Mouse (Mus musculus): ENCODE results near the gene Oxsr1. TPM values are rescaled to one million over a fixed set of nuclear protein-coding genes. Genes with fewer than 3 reads are reported as not detected.
"Not testable (repeated sequence)": the region's sequence is repeated elsewhere in the genome, so short reads cannot be mapped to it uniquely, and the experiment has no call there.

The Oxsr1 gene
- 10 to 100 TPM; 24.8 to 31.6 TPM for total RNA-seq (2021)

DNA sequence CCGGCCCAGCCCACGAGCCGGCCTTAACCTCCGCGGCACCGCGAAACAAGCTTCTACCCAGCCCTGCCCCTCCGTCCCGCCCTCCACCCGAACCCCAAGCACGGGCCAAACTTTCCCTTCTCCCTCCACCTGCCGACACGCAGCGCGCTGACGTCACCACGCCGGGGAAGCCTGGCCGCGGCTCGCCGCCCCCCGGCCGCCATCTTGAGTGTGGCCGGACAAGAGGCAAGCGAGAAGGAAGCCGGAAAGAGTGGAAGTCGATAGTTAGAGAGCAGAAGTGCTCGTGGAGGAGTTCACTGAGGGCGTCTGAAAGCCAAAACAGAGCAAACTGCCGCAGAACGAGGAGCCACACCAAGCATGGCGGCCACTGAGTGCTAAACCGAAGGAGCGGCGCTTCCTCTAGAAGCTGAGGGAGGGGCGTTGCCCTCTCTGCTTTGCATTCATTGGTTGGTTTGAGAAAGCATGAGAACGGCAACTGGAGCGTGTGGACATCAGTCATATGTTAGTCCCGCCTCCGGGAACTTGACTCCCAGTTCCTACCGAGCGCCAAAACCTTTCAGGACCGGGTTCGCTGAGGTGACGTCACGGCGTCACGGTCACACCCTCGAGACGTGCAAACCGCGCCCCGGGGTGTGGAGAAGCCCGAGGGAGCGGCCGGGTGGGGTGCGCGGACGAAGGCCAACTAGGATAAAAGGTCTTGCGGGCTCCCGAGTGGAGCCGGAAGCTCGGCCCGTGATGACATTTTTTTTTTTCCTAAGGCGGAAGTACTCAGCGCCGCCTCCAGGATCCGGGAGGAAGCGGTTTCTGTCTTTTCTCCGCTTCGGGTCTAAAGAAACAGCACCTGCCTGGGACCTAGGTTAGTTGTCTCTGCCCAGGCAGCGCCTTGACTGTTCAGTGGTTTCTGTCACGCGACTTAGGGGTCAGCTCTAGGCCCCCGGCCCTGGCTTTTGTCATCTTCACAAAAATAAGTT lies at the start of gene Oxsr1:
Oxsr1 (minus strand) TSS at position 139 of the 971 bp plus-strand sequence.
- DNase-seq (ENCODE audit: extremely low spot score in 1 of 2, low spot score in 1 of 2) = peak; percentile 92 to 96

DNA sequence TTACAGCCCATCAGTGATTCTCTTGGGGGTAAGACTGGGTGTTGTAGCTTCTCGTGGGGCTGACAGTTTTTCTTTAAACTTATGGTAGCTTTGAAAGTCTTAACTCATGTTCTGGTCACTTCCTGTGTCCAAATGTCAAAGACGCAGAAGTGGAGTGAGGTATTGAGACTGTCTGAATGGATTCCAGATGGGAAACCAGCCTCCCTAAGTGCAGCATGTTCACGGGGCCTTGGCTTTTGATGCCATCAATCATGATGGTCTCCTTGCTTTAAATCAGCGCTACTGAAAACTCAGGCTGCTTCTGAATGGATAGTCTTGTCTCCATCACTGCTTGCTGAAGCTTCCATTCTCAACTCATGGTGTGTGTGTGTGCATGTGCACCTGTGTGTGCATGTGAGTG lies 49.0 kb upstream of the Oxsr1 start:
- no peak for DNase-seq (ENCODE audit: extremely low spot score in 1 of 2, low spot score in 1 of 2)

DNA sequence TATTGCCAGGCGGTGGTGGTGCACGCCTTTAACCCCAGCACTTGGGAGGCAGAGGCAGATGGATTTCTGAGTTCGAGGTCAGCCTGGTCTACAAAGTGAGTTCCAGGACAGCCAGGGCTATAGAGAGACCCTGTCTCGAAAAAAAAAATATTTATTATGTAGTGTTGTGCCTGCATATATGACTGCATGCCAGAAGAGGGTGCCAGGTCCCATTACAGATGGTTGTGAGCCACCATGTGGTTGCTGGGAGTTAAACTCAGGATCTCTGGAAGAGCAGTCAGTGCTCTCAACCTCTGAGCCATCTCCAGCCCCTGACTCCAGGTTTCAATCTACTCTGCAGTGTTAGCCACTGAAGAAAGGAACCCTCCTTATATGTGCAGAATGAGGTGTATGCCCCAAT lies 48.5 kb upstream of the Oxsr1 start:
- DNase-seq (ENCODE audit: extremely low spot score in 1 of 2, low spot score in 1 of 2) = not testable (repeated sequence)

DNA sequence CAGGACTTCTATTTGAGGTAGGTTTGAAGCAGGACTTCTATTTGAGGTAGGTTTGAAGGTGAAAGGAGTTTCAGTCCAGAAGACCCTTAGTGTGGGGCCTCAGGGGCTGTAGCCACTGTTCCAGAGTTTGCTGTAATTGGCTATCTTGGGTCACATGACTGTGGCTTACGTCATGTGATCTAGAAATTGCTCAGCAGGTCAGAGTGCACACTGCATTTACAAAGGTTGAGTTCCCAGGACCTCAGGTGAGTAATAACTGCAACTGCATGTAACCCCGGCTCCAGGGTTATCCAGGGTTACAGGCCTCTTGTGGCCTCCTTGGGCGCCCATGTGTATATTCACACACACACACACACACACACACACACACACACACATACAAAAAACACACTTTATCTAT lies 46.1 kb upstream of the Oxsr1 start:
- DNase-seq (ENCODE audit: extremely low spot score in 1 of 2, low spot score in 1 of 2) = no peak

DNA sequence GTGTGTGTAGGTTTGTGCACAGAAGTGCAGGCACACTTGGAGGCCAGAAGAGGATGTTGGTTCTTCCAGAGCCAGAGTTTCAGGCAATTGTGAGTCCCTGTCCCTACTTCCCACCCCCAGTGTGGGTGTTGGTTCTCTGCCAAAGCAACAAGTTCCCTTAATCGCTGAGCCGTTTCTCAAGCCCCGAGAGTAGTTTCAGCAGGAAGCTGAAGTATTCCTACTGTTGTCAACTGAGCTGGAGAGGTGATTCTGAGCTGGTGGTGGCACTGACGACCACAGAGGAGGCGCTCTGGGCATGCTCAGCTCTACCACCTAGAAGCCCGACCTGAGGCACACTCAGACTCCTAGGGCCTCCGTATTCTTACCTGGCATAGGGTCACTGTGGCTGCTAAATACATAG lies 43.1 kb upstream of the Oxsr1 start, which contains the start of gene Slc22a14:
Slc22a14 (minus strand) TSS at position 270 of the 400 bp plus-strand sequence.
- DNase-seq (ENCODE audit: extremely low spot score in 1 of 2, low spot score in 1 of 2) = no peak

DNA sequence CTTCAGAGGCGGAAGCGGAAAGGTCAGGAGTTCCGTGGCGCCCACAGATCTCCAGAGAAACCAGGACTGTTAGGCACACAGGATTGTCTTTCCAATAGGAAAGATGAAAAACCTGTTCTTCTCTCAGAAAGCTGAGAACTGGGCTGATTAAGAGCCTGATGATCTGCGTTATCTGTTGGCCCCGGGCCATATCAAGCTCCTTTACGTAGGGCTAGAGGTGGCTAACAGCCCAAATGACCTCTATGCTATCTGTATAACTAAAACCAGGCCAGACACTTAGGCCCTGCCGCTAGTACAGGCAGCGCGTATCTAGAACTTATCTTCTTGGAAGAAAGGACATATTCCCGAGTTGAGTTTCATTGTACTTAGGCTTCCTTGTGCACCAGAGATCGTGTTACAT lies 41.0 kb upstream of the Oxsr1 start:
- no peak for DNase-seq (ENCODE audit: extremely low spot score in 1 of 2, low spot score in 1 of 2)

DNA sequence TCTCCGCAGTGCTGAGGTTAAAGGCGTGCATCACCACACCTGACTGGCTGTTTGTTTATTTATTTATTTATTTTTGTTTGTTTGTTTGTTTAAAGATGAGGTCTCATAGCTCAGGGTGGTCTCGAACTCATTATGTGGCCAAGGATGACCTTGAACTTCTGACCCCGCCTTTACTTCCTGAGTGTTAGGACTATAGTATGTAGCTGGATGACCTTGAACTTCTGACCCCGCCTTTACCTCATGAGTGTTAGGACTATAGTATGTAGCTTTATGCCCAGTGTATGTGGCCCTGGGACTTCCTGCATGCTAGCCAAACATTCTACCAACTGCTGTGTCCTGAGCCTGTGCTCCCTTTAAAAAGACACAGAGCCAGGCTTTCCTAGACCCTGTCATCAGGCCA lies 39.2 kb upstream of the Oxsr1 start:
- no peak for DNase-seq (ENCODE audit: extremely low spot score in 1 of 2, low spot score in 1 of 2)

DNA sequence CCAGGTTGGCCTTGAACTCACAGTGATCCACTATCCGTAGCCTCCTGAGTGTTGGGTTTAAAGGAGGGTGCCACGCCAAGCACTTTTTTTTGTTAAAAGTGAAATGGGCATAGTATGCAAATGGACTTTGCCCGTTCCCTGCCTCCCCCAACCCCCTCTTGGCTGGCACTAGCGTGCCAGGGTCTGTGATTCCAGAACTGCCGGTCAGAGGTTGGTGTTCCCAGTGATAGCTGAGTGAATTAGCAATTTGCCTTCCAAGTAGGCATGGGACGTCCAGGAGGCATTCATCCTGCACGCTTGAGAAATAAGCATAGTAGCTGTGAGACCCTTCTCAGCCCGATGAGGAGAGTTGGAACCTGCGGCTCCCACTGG lies 35.8 kb upstream of the Oxsr1 start:
- DNase-seq (ENCODE audit: extremely low spot score in 1 of 2, low spot score in 1 of 2) = no peak

DNA sequence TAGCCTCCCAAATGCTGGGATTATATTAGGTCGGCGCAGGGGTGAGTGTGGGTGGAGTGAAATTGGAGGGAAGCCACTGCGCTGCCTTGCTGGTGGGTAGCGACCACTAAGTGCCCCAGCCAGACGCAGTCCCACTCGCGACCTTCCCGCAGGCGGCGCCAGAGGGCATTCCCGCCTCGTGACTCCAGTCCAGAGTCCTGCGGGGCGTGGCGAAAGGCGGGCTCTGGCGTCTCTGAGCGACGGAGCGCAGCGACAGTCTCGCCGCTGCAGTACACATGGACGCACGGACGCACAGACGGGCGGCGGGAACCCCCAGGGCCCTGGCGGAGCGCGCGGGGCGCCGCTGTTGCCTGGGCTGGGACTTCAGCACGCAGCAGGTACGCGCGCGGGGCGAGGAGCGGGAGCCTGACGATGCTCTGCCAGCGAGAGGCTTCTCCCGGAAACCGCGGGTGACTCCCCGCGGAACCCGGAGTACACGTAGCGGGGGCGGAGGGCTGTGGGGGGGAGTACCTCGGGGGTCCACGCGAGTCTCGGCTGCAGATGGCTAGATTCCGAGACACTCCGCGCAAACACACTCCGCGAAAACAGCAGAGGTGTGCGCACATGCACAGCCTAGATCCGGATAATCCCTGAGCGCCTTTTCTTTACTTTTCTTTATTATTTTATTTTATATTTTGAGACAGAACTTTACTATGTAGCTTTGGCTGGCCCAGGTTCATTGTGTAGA lies 35.3 kb upstream of the Oxsr1 start, which contains the start of gene Xylb:
Xylb (plus strand) TSS at position 51 of the 727 bp plus-strand sequence.
- DNase-seq (ENCODE audit: extremely low spot score in 1 of 2, low spot score in 1 of 2) = peak; percentile 82 to 87

DNA sequence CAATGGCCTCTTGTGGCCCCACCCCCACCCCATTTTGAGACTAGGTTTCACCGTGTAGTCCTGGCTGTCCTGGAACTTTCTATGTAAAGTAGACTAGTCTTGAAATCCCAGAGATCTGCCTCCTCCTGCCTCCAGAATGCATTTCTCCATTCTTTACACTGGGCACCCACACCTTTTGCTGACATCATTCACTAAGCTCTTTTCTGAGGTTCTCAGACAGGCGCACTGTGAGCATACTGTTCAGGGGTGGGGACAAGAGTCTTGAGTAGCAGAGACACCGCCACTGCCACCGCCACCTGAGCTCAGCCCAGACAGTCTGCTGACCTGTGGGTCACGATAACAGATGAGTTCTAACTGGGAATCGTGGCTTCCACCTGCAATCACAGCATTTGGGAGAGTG lies 33.7 kb upstream of the Oxsr1 start:
- DNase-seq (ENCODE audit: extremely low spot score in 1 of 2, low spot score in 1 of 2) = no peak

DNA sequence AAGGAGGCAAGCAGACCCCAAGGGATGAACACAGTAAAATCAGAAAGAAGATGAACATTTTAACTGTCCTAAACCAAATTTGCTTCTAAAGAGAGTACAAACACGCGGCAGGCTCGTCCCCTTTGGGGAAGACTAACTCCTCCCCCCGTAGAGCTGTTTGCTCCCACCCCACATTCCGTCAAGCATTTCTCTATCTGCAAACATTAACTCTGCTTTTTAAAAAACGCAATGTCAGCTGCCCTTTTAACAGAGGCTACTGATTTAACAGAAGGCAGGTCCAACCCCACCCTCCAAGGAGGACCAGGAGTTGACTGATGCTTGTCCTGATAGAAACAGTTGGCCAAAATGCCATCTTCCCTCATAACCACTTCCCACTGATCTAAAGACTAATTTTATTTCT lies 31.7 kb upstream of the Oxsr1 start:
- DNase-seq (ENCODE audit: extremely low spot score in 1 of 2, low spot score in 1 of 2) = no peak

DNA sequence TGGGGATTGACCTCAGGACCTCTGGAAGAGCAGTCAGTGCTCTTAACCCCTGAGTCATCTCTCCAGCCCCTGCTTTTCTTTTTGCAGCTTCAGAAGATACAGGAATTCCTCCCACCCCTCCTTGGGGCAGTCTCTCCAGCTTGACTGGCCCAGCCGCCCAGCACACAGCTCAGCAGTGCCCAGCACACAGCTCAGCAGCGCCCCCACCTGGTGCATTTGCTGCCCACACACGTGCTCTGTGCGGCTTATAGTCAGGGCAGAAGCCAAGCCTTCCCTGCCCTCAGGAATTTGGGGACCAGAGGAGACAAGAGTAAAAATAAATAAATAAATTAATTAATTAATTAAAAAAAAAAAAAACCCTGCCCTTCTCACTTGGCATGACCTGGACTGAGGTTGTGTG lies 29.8 kb upstream of the Oxsr1 start:
- DNase-seq (ENCODE audit: extremely low spot score in 1 of 2, low spot score in 1 of 2) = peak; percentile 52 to 83

DNA sequence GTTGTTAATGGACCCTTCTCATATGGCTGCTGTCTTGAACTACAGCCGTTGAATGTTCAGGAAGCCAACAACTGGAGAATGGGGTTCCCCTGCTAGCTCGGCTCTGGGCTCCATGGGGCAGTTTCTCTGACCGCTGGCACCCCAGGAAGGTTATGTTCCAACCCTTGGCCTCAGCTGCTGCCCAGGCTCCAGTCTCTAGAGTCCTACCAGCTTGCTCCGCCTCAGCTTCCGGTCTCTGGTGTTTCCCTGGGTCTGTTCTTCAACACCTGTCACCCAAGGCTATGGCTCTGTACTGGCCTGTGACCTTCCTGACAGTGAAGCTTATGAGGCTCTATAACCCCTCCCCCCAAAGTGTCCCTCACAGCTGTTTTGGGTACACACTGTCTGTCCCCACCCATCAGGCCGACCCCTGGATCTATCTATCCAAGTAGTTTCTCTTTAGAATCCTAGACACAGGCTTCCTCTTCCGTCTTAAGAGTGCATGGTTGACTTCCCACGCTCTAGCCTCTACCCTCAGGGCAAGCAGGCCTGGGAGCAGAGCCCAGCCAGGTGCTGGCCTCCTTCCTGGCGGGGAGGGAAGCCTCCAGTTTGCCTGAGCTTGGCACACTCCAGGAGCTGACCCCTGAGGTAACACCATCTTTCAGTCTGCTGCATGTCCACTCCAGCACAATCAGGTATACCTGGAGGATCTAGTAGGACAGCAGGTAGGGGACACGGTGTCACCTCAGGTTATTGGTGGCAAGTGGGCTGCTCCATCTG lies 28.9 kb upstream of the Oxsr1 start:
- DNase-seq (ENCODE audit: extremely low spot score in 1 of 2, low spot score in 1 of 2) = no peak

DNA sequence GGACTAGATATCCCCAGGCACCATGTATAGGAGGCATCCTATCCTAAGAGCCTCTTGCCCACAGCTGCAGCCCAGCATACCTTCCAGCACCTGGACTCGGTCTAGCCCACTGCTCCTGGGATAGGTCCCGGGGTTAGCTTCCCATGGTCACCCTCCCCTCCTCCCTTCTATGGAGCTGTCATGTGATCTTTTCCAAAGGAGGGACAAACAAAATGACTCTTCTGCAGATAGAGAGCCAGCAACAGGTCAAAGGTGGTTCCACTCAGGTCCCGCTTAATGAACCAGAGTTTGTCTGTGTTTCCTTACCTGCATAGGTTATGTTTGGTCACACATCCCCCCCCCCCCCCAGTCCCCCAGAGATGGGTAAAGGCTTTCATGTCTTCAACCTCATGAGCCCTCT lies 28.3 kb upstream of the Oxsr1 start:
- DNase-seq (ENCODE audit: extremely low spot score in 1 of 2, low spot score in 1 of 2) = no peak

DNA sequence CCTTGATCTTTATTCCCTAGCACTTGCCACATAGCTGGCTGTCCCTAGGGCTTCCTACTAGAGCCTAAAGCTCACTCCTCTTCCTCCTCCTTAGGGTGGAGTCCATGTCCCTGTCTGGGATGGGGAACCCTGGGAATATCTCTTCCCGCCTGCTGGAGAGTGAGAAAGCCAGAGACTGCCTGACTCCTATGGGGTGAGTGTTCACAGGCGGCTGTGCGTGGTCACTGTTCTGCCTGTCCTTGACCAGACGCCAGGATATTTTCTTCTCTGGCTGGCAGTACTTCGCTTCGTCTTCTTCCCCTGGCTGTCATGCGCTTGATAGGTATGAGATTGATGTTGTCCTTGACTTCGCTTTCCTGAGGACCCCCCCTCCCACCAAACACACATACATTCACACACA lies 24.1 kb upstream of the Oxsr1 start:
- DNase-seq (ENCODE audit: extremely low spot score in 1 of 2, low spot score in 1 of 2) = no peak

DNA sequence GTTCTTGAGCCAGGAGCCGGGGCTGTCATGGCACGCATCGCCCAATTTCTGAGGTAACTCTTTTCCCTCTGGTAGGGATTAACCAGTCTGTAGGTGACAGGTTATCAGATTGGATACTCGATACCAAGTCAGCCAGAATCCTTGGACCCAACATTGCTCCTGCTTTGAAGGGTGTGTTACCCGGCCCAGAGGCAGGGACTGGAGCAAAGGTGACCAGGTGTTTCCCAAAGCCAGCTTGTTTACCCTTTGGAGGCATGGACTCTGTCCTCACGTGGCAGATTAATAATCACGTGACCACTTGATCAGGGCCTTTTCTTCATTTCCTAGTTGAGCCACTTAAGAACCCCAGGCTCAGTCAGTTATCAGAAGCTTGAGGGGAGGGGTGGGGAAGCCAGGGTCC lies 20.5 kb upstream of the Oxsr1 start:
- DNase-seq (ENCODE audit: extremely low spot score in 1 of 2, low spot score in 1 of 2) = no peak

DNA sequence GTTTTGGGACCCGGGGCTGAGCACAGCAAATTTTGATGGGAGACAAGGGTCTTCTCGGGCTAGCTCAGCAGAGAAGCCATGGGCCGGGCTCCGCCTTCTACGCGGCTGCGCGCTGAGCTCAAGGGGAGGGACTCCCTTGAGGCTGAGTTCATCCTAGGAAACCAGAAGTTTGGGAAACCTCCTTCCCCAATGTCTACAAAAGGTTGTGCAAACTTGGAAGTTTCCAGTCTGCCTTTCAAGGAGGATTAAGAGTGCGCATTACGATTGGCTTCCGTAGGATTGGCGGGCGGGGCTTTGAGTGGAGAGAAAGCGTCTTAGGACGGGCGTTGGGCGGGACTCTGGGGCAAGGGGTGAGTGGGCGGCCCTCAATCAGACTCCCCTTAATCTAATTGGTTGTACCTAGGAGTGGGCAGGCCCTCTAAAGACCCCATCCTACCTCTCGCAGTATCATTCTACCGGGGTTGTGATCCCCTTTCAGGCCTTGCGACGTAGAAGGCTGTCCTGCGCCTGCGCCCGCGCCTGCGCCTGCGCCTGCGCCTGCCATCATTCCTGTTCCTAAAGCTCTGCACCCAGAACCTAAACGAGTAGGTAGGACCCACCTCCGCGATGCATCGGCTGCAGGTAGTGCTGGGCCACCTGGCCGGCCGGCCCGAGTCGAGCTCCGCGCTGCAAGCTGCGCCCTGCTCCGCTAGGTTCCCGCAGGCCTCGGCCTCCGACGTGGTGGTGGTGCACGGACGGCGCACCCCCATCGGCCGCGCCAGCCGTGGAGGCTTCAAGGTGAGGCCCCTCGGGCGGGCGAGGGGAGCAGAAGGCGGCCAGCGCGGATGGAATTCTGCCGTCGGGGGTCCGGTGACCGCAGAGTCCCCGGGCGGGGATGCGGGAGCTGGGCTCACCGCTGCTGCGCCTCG lies 18.9 kb upstream of the Oxsr1 start, which contains the start of gene Myd88:
Myd88 (minus strand) TSS at position 503 of the 908 bp plus-strand sequence.
- peak; percentile 75 to 83 for DNase-seq (ENCODE audit: extremely low spot score in 1 of 2, low spot score in 1 of 2)

DNA sequence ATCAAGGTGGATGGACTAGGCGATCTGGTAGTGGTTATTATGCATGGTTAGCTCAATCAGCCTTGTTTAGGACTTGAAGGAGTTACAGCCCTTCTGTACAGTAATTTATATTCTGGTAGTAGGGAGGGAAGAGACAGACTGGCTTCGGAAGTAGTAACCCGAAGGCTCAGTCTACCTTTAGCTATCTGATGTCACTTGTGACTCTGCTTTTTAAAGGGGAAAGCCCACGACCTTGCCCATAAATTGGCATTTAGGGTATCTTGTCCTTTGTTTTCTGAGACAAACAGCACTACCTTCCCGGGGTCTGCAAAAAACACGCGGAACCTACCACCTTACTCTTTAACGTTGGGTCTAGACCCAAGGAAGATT lies 18.0 kb upstream of the Oxsr1 start:
- no peak for DNase-seq (ENCODE audit: extremely low spot score in 1 of 2, low spot score in 1 of 2)

DNA sequence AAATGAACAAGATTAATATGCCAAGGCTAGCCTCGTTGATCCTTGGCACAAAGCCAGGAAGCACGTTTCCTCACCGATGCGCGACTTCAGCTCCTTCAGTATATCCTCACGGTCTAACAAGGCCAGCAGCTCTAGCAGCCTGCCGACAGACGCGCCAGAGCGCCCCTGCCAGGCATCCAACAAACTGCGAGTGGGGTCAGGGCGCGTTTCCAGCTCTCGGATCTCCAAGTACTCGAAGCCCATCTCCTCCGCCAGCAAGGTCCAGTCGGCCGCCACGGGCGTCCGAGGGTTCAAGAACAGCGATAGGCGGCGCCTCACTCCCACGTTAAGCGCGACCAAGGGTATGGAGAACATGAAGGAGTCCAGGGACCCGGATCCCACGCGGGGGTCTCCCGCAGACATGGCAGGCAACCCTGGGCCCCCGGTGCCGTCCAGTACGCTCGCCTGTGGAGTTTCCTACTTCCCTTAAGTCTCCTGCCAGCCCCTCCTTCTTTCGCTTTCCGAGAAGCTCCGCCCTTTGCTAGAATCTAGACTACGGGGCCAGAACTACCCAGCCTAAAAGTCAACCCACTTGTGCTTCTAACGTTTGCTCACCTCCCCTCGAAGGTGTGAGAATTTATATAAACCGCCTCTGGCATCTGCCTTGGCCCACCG lies 17.5 kb upstream of the Oxsr1 start, which contains the start of gene Acaa1a:
Acaa1a (plus strand) TSS at position 119 of the 654 bp plus-strand sequence.
- peak; percentile 32 to 42 for DNase-seq (ENCODE audit: extremely low spot score in 1 of 2, low spot score in 1 of 2)

All from layer of hippocampus, postnatal 25 days (tissue).